Mouse (Mus musculus) embryonic stem cell, embryonic (primary cell): Measurements from ENCODE around the gene Hnrnpf.

Experiments used
- CTCF ChIA-PET, 4 experiments: fragments of 300-600 bp in 2 of 4; fragments of 350-600 bp in 2 of 4; sonication (Branson Sonifier 250); formaldehyde crosslinking; loops; one replicate each; lab custom pipeline; 2022; ENCODE audit warnings: inconsistent platforms in 2 of 4; lab: Charles Lee
- POLR2A ChIA-PET, 4 experiments: fragments of 300-600 bp in 2 of 4; fragments of 350-600 bp in 2 of 4; sonication (Branson Sonifier 250); formaldehyde crosslinking; loops; one replicate each; lab custom pipeline; 2022; ENCODE audit warnings: antibody characterized with exemption in 4 of 4, inconsistent platforms in 1 of 4; lab: Charles Lee

Hnrnpf gene

GRCm38 (mm10) chr6:117881229-117881628 lies 18.9 kb upstream of the Hnrnpf start:
- POLR2A ChIA-PET = interaction anchor here (0.6 to 14.3 kb wide), 50 partner anchors 9 to 1933 kb away, joined by 3 to 520 read pairs (median 6); partner anchors contain the start of genes Hnrnpf (in 3 of the 4), Fxyd4 (in 2 of the 4) and Zfp637 (in 1 of the 4)
- CTCF ChIA-PET = interaction anchor here (0.5 to 1.9 kb wide), 12 partner anchors 9 to 104 kb away, joined by 3 to 10 read pairs (median 4); partner anchors contain the start of gene Zfp637 (in 1 of the 4)

- ChIA-PET CTCF (interaction anchor here in 3 of 4 experiments (0.6 to 1.9 kb wide), 6 partner anchors 11 to 40 kb away, joined by 3 to 6 read pairs (median 4); no protein-coding TSS in a partner anchor), POLR2A (interaction anchor here (0.7 to 14.3 kb wide), 41 partner anchors 9 to 184 kb away, joined by 3 to 520 read pairs (median 8); partner anchors contain the start of genes Hnrnpf (in 3 of the 4) and Zfp637 (in 1 of the 4))
Measured at GRCm38 (mm10) chr6:117881997-117882396, 18.1 kb upstream of the Hnrnpf start.

DNA sequence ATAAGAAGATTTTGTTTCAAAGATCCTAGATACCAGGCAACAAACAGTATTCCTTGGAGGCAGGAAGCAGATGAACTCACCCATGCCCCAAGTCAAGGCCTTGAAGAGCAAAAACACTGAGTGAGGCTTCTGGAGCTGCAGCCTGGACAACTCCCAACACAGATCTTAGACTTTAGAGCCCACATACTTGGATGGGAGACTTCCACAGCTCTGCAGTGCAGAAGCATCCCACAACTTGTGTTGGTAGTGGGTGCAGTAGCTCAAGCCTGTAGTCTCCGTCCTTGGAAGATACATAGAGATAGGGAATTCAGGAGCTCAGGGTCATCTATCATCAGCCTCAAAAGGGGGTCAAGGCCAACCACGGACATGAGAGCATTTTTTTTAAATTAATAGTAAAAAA lies 14.2 kb upstream of the Hnrnpf start:
- ChIA-PET CTCF (no interaction called here), POLR2A (interaction anchor here in 3 of 4 experiments (0.6 to 14.3 kb wide), 12 partner anchors 13 to 174 kb away, joined by 3 to 520 read pairs (median 18); partner anchors contain the start of gene Hnrnpf (in 2 of the 3))

DNA sequence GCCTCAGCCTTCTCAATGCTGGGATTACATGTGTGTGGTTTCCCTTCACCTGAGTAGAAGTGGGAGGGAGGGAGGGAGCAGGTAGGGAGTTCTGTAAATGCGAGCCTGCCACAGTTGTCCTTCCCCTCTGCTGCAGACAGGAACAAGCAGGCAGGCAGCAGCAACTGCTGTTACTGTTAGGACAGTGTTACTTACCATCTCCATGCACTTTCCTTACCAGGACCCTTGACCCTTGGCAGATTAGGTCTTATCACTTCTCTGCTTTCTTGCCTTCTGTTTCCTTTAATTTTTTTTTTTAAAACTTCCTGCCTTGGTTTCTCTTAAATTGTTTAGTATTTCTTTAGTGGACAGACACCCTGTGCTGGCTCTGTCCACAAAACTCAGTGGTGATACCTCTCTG lies 12.1 kb upstream of the Hnrnpf start:
- ChIA-PET POLR2A (interaction anchor here in 3 of 4 experiments (0.7 to 14.3 kb wide), 11 partner anchors 9 to 104 kb away, joined by 3 to 520 read pairs (median 21); partner anchors contain the start of gene Hnrnpf (in 2 of the 3)), CTCF (interaction anchor here in 1 of 4 experiments (0.6 kb wide), 1 partner anchor 1521 kb away, joined by 3 read pairs; no protein-coding TSS in a partner anchor)

GRCm38 (mm10) chr6:117888642-117889096 lies 11.5 kb upstream of the Hnrnpf start:
- POLR2A ChIA-PET = interaction anchor here (0.5 to 14.3 kb wide), 19 partner anchors 6 to 46 kb away, joined by 3 to 520 read pairs (median 7); partner anchors contain the start of gene Hnrnpf (in 2 of the 4)
- CTCF ChIA-PET = interaction anchor here in 3 of 4 experiments (0.6 to 1.1 kb wide), 3 partner anchors 11 to 1520 kb away, joined by 3 read pairs; partner anchors contain the start of gene Hnrnpf (in 1 of the 3)

DNA sequence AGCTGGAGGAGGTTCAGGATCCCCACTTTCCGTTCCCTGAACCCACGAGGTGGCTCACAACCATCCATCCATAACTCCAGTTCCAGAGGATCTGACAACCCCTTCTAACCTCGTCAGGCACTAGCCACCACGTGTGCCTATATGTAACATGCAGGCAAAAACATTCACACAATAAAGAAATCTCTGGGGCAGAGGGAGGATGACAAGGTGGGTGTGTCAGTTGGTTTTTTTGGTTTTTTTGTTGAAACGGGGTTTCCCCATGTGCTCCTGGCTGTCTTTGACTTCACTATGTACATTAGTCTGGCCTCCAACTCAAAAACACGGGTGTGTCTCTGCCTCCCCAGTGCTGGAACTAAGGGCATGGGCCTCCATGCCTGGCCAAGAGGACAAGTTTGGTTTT lies 9.9 kb upstream of the Hnrnpf start:
- POLR2A ChIA-PET = interaction anchor here (0.6 to 14.3 kb wide), 24 partner anchors 8 to 319 kb away, joined by 3 to 520 read pairs (median 14); partner anchors contain the start of gene Hnrnpf (in 3 of the 4)
- CTCF ChIA-PET = interaction anchor here in 1 of 4 experiments (0.5 kb wide), 1 partner anchor 9 kb away, joined by 3 read pairs; no protein-coding TSS in a partner anchor

- CTCF ChIA-PET = interaction anchor here in 3 of 4 experiments (0.5 to 1.7 kb wide), 5 partner anchors 10 to 1973 kb away, joined by 3 to 7 read pairs (median 4); no protein-coding TSS in a partner anchor
- POLR2A ChIA-PET = interaction anchor here (0.5 to 14.3 kb wide), 44 partner anchors 8 to 281 kb away, joined by 3 to 520 read pairs (median 6); partner anchors contain the start of gene Hnrnpf (in 4 of the 4)
Measured at GRCm38 (mm10) chr6:117891369-117892160, 8.6 kb upstream of the Hnrnpf start.

GRCm38 (mm10) chr6:117892386-117892785 lies 7.7 kb upstream of the Hnrnpf start:
- ChIA-PET POLR2A (interaction anchor here (0.5 to 14.3 kb wide), 28 partner anchors 8 to 153 kb away, joined by 3 to 520 read pairs (median 9); partner anchors contain the start of gene Hnrnpf (in 2 of the 4)), CTCF (interaction anchor here in 2 of 4 experiments (1.3 to 1.7 kb wide), 2 partner anchors 11 to 41 kb away, joined by 5 to 7 read pairs; no protein-coding TSS in a partner anchor)

DNA sequence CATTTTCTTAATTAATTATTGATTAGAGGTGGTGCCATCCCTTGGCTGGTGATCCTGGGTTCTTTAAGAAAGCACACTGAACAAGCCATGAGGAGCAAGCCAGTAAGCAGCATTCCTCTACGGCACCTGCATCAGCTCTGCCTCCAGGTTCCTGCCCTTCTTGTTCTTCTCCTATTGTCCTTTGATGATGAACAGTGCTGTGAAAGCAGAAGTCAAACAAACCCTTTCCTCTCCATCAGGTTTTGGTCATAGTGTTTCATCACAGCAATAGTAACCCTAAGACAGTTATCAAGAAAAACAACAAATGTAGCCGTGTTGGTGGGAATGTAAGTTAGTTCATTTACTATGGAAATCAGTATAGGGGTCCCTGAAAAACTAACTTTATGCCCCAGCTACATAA lies 6.7 kb upstream of the Hnrnpf start:
- POLR2A ChIA-PET = interaction anchor here in 3 of 4 experiments (0.6 to 14.3 kb wide), 13 partner anchors 7 to 751 kb away, joined by 3 to 520 read pairs (median 29); partner anchors contain the start of genes Hnrnpf (in 2 of the 3) and Fxyd4 (in 1 of the 3)
- CTCF ChIA-PET = no interaction called here

DNA sequence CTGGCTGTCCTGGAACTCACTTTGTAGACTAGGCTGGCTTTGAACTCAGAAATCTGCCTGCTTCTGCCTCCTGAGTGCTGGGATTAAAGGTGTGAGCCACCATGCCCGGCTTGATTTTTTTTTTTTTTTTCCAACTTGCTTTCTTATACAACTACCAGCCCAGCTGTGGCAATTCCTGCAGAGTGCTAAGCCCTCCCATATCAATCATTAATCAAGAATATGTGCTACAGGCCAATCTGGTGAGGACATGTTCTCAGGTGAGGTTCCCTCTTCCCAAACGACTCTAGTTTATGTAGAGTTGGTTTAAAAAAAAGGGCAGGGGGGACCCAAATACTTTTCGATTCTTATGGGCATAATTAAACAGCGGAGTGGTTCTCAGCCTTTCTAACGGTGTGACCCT lies 2.3 kb upstream of the Hnrnpf start:
- CTCF ChIA-PET = no interaction called here
- POLR2A ChIA-PET = interaction anchor here in 2 of 4 experiments (0.6 to 13.9 kb wide), 7 partner anchors 8 to 1917 kb away, joined by 3 to 520 read pairs (median 11); no protein-coding TSS in a partner anchor

- ChIA-PET POLR2A (interaction anchor here (0.6 to 25.6 kb wide), 21 partner anchors 7 to 554 kb away, joined by 3 to 676 read pairs (median 16); partner anchors contain the start of genes Fxyd4 (in 1 of the 4) and Zfp248 (in 1 of the 4)), CTCF (interaction anchor here in 1 of 4 experiments (0.7 kb wide), 2 partner anchors 10 to 31 kb away, joined by 3 to 4 read pairs; no protein-coding TSS in a partner anchor)
Measured at GRCm38 (mm10) chr6:117901510-117902402, 1.6 kb downstream of the Hnrnpf start.

- POLR2A ChIA-PET = interaction anchor here in 3 of 4 experiments (0.6 to 25.6 kb wide), 9 partner anchors 12 to 60 kb away, joined by 4 to 676 read pairs (median 59); partner anchors contain the start of gene Fxyd4 (in 1 of the 3)
Measured at GRCm38 (mm10) chr6:117902556-117902955, 2.4 kb downstream of the Hnrnpf start.

DNA sequence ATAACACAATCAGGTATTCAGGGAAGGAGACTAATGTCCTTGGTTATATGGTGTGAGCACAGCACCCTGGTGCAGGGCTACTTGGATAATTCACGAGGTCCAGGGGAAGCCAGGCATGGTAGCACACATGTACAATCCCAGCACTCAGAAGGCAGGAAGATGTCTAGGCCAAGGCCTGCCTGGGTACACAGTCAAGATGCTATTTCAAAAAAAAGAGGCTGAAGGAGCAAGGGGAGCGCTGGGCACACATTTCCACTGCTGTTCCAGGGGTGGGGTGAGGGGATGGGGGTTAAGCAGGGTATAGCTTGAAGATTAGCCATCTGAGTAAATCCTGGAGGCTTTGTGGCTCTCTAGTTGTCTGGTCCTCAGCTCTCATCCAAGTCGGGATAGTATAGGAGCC lies 3.7 kb downstream of the Hnrnpf start:
- CTCF ChIA-PET = interaction anchor here in 1 of 4 experiments (1.1 kb wide), 1 partner anchor 17 kb away, joined by 3 read pairs; no protein-coding TSS in a partner anchor
- POLR2A ChIA-PET = interaction anchor here in 3 of 4 experiments (1.0 to 25.6 kb wide), 11 partner anchors 9 to 40 kb away, joined by 3 to 676 read pairs (median 26); partner anchors contain the start of gene Fxyd4 (in 1 of the 3)

More at GRCm38 (mm10) chr6:117902556-117902955, 2.4 kb downstream of the Hnrnpf start:
- CTCF ChIA-PET = no interaction called here

DNA sequence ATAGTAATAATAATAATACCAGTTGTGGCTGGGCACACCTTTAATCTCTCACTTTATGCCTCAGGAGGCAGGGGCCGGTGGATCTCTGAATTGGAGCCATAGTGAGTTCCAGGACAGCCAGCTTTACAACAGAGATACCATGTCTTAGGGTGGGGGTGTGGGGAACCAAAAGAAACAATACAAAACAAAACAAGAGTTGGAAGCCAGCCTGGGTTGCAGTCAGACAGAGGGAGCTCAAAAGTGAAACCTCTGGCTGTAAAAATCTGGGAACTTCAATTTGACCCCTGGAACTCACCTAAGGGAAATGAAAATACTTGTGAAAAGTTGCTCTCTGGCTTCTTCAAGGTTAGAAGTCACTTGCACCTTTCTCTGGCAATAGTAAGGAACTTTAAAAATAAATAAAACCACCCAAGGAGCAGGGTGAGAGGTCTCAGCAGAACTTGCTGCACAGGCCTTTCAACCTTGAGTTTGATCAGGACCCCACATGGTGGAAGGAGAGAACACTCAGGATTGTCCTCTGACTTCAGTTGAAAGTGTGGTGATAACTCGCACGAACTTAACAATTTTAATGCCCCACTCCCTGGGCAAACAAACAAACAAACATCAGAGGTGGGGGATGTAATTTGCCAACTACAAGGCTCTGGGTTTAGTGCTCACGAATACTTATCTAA lies 5.3 kb downstream of the Hnrnpf start:
- ChIA-PET CTCF (no interaction called here), POLR2A (interaction anchor here (0.7 to 25.6 kb wide), 42 partner anchors 8 to 514 kb away, joined by 3 to 676 read pairs (median 12); partner anchors contain the start of genes Fxyd4 (in 2 of the 4), Bms1 (in 1 of the 4) and Zfp637 (in 1 of the 4))

DNA sequence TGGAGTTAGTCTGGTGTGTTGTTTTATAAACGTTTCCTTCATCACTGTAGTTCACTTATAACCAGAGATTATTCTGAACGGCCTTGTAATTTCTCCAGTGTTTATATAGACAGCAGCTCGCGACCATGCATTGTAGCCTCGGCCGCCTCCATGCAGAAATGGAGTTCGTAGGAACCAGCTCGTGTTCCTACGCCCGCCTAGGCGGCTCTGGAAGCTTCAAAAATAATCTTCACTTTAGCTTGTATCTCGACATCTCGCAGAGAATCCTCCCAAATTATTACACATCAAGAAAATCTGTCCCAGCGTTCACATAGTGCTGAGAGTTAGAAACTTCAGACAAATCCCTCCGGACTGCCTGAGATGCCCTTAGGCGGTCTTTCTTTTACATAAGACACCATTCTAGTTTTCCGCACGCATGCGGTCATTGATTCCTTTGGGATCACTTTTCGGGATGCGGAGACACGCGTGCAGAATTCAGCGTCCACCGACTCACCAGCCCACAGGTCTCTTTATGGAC lies 5.9 kb downstream of the Hnrnpf start:
- POLR2A ChIA-PET = interaction anchor here (0.5 to 25.6 kb wide), 59 partner anchors 9 to 1713 kb away, joined by 3 to 676 read pairs (median 6); partner anchors contain the start of genes Fxyd4 (in 3 of the 4), Zfp637 (in 2 of the 4), Adipor2 (in 1 of the 4) and Bms1 (in 1 of the 4)
- CTCF ChIA-PET = no interaction called here
